Mouse (Mus musculus): ENCODE results near the gene Aifm3.

DNA sequence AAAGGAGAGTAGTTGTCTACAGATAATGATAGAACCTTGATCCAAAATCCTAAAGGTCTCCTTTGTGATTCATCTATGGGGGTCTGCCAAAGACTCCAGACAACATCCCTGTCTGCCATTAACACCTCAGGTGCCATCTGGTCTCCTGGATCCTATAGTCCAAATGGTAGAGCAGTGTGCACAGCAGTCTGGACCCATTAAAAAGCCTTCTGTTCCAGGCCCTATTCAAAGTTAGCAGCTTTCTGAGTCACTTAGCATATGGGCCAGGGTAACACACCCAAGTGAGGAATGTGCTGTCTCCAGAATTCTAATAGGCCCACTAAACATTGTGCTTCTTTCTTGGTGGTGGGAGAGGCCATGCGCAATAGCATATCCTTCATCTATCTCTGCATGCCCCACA is 32.5 kb upstream of the Aifm3 start:
- TF ChIP-seq POLR2A (IDR thresholded peaks at IDR 0.05; ENCODE audit: borderline replicate concordance, extremely low read depth, low read depth, low read length) (no peak), CTCF (IDR thresholded peaks at IDR 0.05; ENCODE audit: insufficient read depth, low read length) (no peak)

All from lung, adult 2 months (tissue).